In the genomic region with DNA sequence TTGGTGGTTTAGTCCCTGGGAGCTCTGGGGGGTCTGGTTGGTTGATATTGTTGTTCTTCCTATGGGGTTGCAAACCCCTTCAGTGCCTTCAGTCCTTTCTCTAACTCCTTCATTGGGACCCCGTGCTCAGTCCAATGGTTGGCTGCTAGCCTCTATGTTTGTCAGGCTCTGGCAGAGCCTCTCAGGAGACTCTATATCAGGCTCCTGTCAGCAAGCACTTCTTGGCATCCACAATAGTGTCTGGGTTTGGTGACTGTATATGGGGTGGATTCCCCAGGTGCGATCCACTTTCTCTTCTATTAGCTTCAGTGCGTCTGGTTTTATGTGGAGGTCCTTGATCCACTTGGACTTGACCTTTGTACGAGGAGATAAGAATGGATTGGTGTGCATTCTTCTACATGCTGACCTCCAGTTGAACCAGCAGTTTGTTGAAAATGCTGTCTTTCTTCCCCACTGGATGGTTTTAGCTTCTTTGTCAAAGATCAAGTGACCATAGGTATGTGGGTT, we compare ENCODE assay signal across 8 mouse cellular contexts. TPM values are rescaled to one million over a fixed set of nuclear protein-coding genes. Genes with fewer than 3 reads are reported as not detected.
DNase-seq lines count a peak whose midpoint lies in the region; ATAC-seq lines count a peak whose summit lies in the region.
"Not testable (repeated sequence)": the region's sequence is repeated elsewhere in the genome, so short reads cannot be mapped to it uniquely, and the experiment has no call there.

No protein-coding gene starts in this region.

- 47% methylated on average over 4 of the region's 4 CpGs for WGBS in heart, embryonic 10.5 days
- WGBS in heart, embryonic 12.5 days: 38% methylated on average over 4 of the region's 4 CpGs
- WGBS in heart, embryonic 14.5 days: 30% methylated on average over 4 of the region's 4 CpGs
- WGBS in heart, embryonic 16.5 days: 35% methylated on average over 4 of the region's 4 CpGs
- 59% methylated on average over 4 of the region's 4 CpGs for WGBS in intestine, embryonic 14.5 days
- WGBS in intestine, embryonic 16.5 days: 58% methylated on average over 4 of the region's 4 CpGs
- 94% methylated on average over 4 of the region's 4 CpGs for WGBS in midbrain, embryonic 11.5 days

- peak; percentile 92 for DNase-seq in heart, adult 11 months
- peak; percentile 72 for DNase-seq in heart, embryonic 10.5 days (ENCODE audit: low spot score)
- DNase-seq in intestine, embryonic 14.5 days (ENCODE audit: low spot score): peak; percentile 41
- peak; percentile 69 for DNase-seq in midbrain, embryonic 11.5 days (ENCODE audit: low spot score, missing footprints)

- not testable (repeated sequence) for H3K4me2 ChIP-seq in heart, embryonic 12.5 days; heart, embryonic 16.5 days (ENCODE audit: low read depth, low read length); intestine, embryonic 14.5 days (ENCODE audit: low read length); intestine, embryonic 16.5 days (ENCODE audit: low read depth, low read length); midbrain, embryonic 11.5 days
- H3K4me2 ChIP-seq in heart, embryonic 14.5 days (ENCODE audit: low read length): 0 out of 2 replicates have a peak overlapping the region, but pooled peaks have one; percentile 4

- not testable (repeated sequence) for ATAC-seq in heart, embryonic 12.5 days (ENCODE audit: insufficient number of reproducible peaks, low FRiP score); heart, embryonic 14.5 days (ENCODE audit: insufficient number of reproducible peaks, insufficient read depth, low FRiP score, low read depth); heart, embryonic 16.5 days (replicated peaks; ENCODE audit: extremely low read depth, insufficient read depth, low FRiP score); intestine, embryonic 14.5 days (replicated peaks; ENCODE audit: low FRiP score, low TSS enrichment, low read depth); midbrain, embryonic 11.5 days (ENCODE audit: low FRiP score)
- 0 out of 2 replicates have a peak, but pooled peaks have one; percentile 21 for ATAC-seq in intestine, embryonic 16.5 days

- not testable (repeated sequence) for H3K36me3 ChIP-seq in heart, embryonic 10.5 days; heart, embryonic 12.5 days; heart, embryonic 14.5 days (ENCODE audit: control insufficient read depth, insufficient read depth, low read length); heart, embryonic 16.5 days (ENCODE audit: control insufficient read depth, insufficient read depth); intestine, embryonic 14.5 days (ENCODE audit: control insufficient read depth, insufficient read depth, low read length); intestine, embryonic 16.5 days (ENCODE audit: control insufficient read depth, insufficient read depth, low read length); midbrain, embryonic 11.5 days (ENCODE audit: control insufficient read depth, insufficient read depth, low read length)

- H3K27me3 ChIP-seq in heart, embryonic 10.5 days (ENCODE audit: insufficient read depth, poor library complexity, severe bottlenecking); heart, embryonic 12.5 days (replicated peaks); heart, embryonic 14.5 days (ENCODE audit: control insufficient read depth, insufficient read depth, low read length); heart, embryonic 16.5 days (ENCODE audit: control insufficient read depth, insufficient read depth, low read length); intestine, embryonic 14.5 days (replicated peaks; ENCODE audit: control insufficient read depth, insufficient read depth, low read length); intestine, embryonic 16.5 days (replicated peaks; ENCODE audit: control insufficient read depth, insufficient read depth, low read length); midbrain, embryonic 11.5 days (ENCODE audit: control insufficient read depth, insufficient read depth, low read length): not testable (repeated sequence)

- H3K9ac ChIP-seq in heart, embryonic 12.5 days; heart, embryonic 14.5 days (ENCODE audit: low read length); heart, embryonic 16.5 days (ENCODE audit: low read length); intestine, embryonic 14.5 days (ENCODE audit: low read length); intestine, embryonic 16.5 days (ENCODE audit: low read depth, low read length); midbrain, embryonic 11.5 days (ENCODE audit: low read length): not testable (repeated sequence)

- H3K9me3 ChIP-seq in heart, embryonic 10.5 days; heart, embryonic 12.5 days (replicated peaks); heart, embryonic 14.5 days (ENCODE audit: control insufficient read depth, low read length); heart, embryonic 16.5 days (replicated peaks; ENCODE audit: control insufficient read depth, low read length); intestine, embryonic 14.5 days (ENCODE audit: control insufficient read depth, low read length); intestine, embryonic 16.5 days (ENCODE audit: control insufficient read depth, low read length); midbrain, embryonic 11.5 days (ENCODE audit: control insufficient read depth, low read length): not testable (repeated sequence)

- not testable (repeated sequence) for H3K27ac ChIP-seq in heart, embryonic 10.5 days; intestine, embryonic 14.5 days (ENCODE audit: low read depth); intestine, embryonic 16.5 days (ENCODE audit: low read length); midbrain, embryonic 11.5 days (ENCODE audit: low read depth, low read length)
- H3K27ac ChIP-seq in heart, embryonic 12.5 days (ENCODE audit: poor library complexity, severe bottlenecking): peak overlapping the region; percentile 67
- H3K27ac ChIP-seq in heart, embryonic 14.5 days (replicated peaks in 1 of 2; ENCODE audit: control insufficient read depth in 1 of 2, insufficient read depth in 1 of 2, low read depth in 2 of 2, low read length in 2 of 2): peak overlapping the region; percentile 70 to 73
- peak overlapping the region; percentile 63 for H3K27ac ChIP-seq in heart, embryonic 16.5 days (ENCODE audit: low read length)

- H3K4me3 ChIP-seq in heart, embryonic 10.5 days; heart, embryonic 12.5 days; heart, embryonic 14.5 days (ENCODE audit: control insufficient read depth in 1 of 2, insufficient read depth in 1 of 2, low read depth in 1 of 2, low read length in 2 of 2); heart, embryonic 16.5 days (ENCODE audit: low read length); intestine, embryonic 14.5 days (ENCODE audit: low read depth, low read length); intestine, embryonic 16.5 days (ENCODE audit: low read length); midbrain, embryonic 11.5 days (ENCODE audit: low read depth, low read length): not testable (repeated sequence)

- not testable (repeated sequence) for H3K4me1 ChIP-seq in heart, embryonic 10.5 days; heart, embryonic 14.5 days (ENCODE audit: control insufficient read depth in 2 of 2, insufficient read depth in 2 of 2, low read length in 2 of 2); heart, embryonic 16.5 days (ENCODE audit: control insufficient read depth, insufficient read depth, low read length); intestine, embryonic 14.5 days (replicated peaks; ENCODE audit: control insufficient read depth, insufficient read depth, low read length); intestine, embryonic 16.5 days (ENCODE audit: control insufficient read depth, insufficient read depth, low read length); midbrain, embryonic 11.5 days (ENCODE audit: control insufficient read depth, insufficient read depth, low read length)
- peaks cover 17% of the 10 kb centered on the region; the same call in 1 of the 2 replicates for H3K4me1 ChIP-seq in heart, embryonic 12.5 days (replicated peaks)

RNA-seq across cellular contexts. Expression of a gene that starts 7.8 kb away (rescaled TPM):
- 2.4 and 2.6 TPM in 2 replicates for polyA plus RNA-seq in heart, embryonic 10.5 days (2016; fragmentation: Nextera tagmentation; extraction: Ambion mirVana)
- polyA plus RNA-seq in heart, embryonic 12.5 days (2016; fragmentation: Nextera tagmentation; extraction: Ambion mirVana): 4.4 and 4.8 TPM in 2 replicates
- polyA plus RNA-seq in heart, embryonic 14.5 days (2014; fragmentation: Nextera tagmentation; extraction: Ambion mirVana): 4.4 and 4.5 TPM in 2 replicates
- polyA plus RNA-seq in heart, embryonic 16.5 days (2015; fragmentation: Nextera tagmentation; extraction: Ambion mirVana): 2.8 and 3.0 TPM in 2 replicates
- polyA plus RNA-seq in intestine, embryonic 14.5 days (2014; fragmentation: Nextera tagmentation; extraction: Ambion mirVana): 2.8 and 3.1 TPM in 2 replicates
- polyA plus RNA-seq in intestine, embryonic 16.5 days (2015; fragmentation: Nextera tagmentation; extraction: Ambion mirVana): 1.2 and 1.4 TPM in 2 replicates
- polyA plus RNA-seq in midbrain, embryonic 11.5 days (2014; fragmentation: Nextera tagmentation; extraction: Ambion mirVana): 0.51 and 1.0 TPM in 2 replicates

RNA-seq across cellular contexts. Expression of a gene that starts 19.0 kb away (rescaled TPM):
- 31.6 and 41.5 TPM in 2 replicates for polyA plus RNA-seq in heart, embryonic 10.5 days (2016; fragmentation: Nextera tagmentation; extraction: Ambion mirVana)
- polyA plus RNA-seq in heart, embryonic 12.5 days (2016; fragmentation: Nextera tagmentation; extraction: Ambion mirVana): 35.4 and 36.4 TPM in 2 replicates
- polyA plus RNA-seq in heart, embryonic 14.5 days (2014; fragmentation: Nextera tagmentation; extraction: Ambion mirVana): 42.6 and 44.5 TPM in 2 replicates
- polyA plus RNA-seq in heart, embryonic 16.5 days (2015; fragmentation: Nextera tagmentation; extraction: Ambion mirVana): 38.6 and 41.4 TPM in 2 replicates
- 41.1 and 41.3 TPM in 2 replicates for polyA plus RNA-seq in intestine, embryonic 14.5 days (2014; fragmentation: Nextera tagmentation; extraction: Ambion mirVana)
- 51.4 and 57.0 TPM in 2 replicates for polyA plus RNA-seq in intestine, embryonic 16.5 days (2015; fragmentation: Nextera tagmentation; extraction: Ambion mirVana)
- polyA plus RNA-seq in midbrain, embryonic 11.5 days (2014; fragmentation: Nextera tagmentation; extraction: Ambion mirVana): 33.4 and 33.6 TPM in 2 replicates

Comparison
In these comparisons a context has a peak if more than half of its experiments do, and no peak if none do; other contexts are left out.
1. DNase-seq: peak in every context shown above with its lines; median percentile 92 in heart, adult 11 months; 72 in heart, embryonic 10.5 days; 69 in midbrain, embryonic 11.5 days; 41 in intestine, embryonic 14.5 days.